Mouse (Mus musculus) ES-CJ7 (cell line): ENCODE data around the gene Igfbpl1.

ENCODE experiments used
- DNase-seq: peaks from one replicate; pipeline ENCODE4 v3.0.0; 2011; ENCODE audit warnings: low read depth, low spot score

The Igfbpl1 gene

DNA sequence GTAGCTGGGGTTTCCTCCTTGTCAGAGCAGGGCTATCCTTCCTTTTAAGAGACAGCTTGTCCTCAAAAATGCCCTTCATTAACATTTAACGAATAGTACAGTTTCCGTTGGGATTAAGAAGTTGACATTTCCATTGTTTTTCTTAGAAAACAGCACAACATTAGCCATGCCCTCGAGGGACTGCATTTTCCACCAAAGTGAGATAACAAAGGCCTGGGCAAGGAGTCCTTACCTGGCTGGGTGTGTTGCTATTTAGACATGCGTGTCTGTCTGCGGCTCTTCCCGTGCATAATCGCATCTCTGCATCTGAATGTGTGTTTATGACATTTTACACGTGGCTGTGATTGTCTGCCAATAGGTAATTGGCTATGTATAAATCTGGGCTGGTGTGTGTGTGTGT lies 55.5 kb downstream of the Igfbpl1 start:
- DNase-seq = peak; percentile 88

DNA sequence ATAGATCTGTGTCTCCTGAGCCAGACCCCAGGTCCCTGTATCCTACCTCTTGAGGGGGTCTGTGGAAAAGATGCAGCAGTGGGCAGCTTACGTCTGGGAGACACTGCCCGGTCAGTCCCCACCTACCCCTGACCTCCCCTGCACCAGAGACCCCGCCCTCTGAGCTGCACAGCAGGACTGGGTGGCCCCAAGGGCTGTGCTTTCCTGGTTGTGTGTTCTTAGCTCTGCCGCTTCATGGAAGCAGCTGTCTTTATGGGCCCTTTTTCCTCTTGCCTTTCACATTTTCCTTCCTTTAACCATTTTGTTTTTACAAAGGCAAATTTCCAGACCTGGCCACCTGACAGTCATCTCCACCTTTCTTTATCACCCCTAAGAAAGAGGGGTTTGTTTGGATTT lies 56.1 kb downstream of the Igfbpl1 start:
- peak; percentile 31 for DNase-seq

DNA sequence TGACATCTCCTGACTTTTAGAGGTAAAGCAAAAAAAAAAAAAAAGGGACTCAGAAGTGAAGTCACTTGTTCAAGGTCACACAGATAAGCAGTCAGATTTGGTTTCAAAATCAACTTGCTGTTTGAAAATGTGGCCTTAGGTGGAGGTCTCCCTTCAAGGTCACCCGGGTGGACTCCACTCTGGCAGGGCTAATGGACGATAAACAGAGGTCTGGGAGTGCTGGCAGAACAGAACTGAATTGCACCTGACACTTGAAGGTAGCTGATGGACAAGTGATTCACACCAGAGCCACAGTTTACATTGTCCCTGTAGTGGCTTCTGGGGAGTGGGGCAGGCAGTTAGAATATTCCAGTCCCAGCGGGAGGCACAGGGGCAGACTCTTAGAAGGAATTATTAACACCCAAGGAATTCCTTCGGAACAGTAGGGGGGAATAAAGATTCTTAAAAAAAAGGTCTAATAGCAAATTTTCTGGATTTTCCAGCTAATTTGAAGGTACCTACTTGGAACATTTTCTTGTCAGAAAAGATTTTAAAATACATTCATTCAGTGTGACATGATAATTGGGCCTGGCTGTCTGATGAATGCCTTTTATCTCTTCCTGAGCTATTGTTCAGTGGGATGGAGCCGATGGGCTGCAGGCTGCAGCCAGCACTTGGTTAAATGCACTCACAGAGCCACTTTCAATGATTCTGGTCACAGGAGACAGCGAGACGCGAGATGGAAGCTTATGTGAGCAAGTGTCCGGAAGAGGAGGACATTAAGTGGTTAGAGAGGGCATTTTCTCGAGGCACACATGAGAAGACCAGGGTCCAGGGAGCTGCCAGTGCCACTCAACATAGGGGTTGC lies 56.7 kb downstream of the Igfbpl1 start:
- peak; percentile 59 for DNase-seq

DNA sequence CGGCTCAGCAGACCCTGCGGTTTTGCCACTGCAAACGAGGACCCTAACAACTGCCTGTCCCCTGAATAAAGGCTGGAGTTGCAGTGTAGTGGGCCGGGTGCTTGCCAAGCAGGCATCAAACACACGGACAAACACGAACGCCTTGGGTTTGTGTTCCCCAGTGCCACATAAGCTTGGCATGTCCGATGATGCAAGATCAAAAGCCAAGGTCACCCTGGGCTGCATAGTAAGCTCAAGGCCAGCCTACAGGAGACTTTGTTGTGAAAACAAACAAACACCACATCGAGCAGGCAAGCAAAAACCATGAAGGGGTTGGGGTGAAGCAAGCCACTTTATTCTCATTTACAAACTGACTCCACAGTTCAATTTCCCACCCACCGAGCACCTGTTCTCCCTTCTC lies 57.6 kb downstream of the Igfbpl1 start:
- DNase-seq = no peak

DNA sequence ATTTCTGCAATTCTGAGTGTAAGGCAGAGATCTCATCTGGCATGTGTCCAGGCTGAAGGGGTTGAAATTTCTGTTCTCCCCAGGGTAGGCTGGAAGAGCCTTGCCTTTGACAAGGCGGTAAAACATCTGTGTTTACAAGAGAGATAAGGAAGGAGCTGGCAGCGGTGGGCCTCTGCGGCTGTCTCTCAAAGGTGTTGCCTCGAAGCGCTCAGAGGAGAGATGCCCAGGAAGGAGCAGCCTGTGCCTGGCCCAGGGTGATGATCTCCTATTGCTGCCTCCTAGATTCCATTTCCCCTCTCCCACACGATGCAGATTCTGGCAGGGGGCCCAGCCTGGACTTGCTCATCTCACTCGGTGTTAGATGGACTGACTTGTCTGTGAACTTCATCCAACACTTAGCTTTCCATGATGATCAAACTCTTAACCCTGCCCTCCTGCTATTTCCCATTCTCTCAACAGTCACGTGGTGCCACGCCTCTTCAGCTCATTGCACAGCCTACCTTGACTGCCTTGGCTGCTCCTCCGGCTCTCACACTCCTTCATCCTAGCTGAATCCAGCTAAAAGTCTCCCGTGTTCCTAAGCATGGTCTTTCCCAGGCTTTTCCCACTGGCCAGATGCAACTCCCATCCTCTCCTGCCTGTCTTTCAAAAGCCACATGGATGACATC lies 58.7 kb downstream of the Igfbpl1 start:
- DNase-seq = peak; percentile 32

DNA sequence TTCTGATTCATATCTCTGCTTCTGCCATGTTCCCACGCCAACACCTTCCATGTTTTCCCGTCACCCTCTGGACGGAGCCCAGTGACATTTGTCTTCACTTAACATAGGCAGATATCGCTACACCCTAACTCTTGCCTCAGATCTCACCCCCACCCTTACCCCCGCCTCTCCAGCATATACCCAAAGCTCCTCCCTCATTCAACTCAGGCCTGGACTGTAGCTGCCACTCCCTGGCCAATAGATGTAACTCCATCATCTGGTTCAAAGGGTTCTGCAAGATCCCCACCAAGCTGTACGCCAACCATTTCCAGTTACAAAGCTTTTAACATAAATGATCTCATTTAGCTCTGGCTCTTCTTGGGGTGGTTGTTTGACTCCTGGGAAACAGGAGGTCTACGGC lies 59.9 kb downstream of the Igfbpl1 start:
- DNase-seq = no peak

DNA sequence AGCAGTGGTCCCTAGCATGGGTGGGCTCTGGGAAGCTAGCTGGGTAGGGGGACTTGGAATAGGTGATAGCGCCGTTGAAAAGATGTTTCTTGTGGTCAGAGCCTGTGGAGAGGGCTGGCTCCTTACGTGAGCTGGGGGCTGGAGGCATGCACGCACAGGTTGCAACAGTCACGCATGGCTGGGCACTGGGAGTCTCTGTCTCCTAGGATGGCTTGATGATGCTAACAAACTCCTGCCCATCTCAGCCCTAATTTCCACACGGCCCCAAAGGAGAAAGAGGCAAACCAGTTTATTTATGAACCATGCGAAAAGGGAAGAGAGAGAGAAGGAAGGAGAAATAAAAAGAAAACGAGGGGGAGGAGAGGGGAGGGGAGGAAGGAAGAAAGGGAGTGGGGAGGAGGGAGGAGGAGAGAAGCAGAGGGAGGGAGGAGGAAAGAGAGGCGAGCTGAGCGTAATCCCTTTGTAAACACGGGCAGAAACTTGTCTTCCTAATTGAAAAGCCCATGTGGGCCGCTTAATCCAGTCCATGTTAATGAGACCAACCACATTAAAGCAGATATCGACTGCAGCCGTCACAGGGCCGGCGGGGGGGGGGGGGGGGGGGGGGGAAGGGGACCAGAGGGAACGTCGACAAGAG lies 61.0 kb downstream of the Igfbpl1 start:
- no peak for DNase-seq

DNA sequence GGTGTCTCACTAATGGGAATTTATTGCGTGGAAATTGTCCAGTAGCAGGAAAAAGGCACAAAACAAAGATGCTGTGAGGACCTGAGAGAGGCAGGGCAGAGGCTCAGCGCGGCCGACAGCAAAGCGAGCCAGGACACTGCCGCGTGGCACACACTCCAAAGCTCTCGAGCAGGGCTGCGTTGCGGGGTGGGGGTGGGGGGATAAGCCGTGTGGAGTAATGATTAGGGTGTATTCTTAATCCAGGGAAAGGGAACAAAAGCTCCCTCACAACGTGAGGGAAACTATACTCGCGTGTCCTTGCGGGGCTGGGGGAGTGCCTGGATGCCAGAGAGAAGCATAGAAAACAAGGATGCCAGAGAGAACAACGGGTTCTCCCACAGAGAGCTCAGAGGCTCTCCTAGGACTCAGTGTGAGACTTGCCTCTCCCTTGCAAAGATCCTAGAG lies 61.6 kb downstream of the Igfbpl1 start:
- DNase-seq = no peak

DNA sequence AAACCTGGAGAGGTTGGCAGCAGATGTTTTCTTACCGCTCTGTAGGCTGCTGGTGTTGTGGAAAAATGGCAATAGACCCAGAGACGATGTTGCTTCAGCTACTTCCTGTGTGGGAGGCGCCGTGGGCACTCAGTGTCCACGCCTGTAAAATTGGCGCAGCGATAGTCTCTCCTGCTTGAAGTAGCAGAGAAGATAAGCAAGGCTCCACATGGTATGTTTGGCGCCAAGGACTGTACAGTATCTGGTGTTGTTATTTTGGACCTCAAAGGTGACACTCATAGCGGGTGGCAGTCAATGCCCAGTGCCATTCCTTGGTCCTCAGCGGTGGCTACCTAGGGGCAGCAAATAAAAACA lies 62.6 kb downstream of the Igfbpl1 start:
- DNase-seq = no peak

DNA sequence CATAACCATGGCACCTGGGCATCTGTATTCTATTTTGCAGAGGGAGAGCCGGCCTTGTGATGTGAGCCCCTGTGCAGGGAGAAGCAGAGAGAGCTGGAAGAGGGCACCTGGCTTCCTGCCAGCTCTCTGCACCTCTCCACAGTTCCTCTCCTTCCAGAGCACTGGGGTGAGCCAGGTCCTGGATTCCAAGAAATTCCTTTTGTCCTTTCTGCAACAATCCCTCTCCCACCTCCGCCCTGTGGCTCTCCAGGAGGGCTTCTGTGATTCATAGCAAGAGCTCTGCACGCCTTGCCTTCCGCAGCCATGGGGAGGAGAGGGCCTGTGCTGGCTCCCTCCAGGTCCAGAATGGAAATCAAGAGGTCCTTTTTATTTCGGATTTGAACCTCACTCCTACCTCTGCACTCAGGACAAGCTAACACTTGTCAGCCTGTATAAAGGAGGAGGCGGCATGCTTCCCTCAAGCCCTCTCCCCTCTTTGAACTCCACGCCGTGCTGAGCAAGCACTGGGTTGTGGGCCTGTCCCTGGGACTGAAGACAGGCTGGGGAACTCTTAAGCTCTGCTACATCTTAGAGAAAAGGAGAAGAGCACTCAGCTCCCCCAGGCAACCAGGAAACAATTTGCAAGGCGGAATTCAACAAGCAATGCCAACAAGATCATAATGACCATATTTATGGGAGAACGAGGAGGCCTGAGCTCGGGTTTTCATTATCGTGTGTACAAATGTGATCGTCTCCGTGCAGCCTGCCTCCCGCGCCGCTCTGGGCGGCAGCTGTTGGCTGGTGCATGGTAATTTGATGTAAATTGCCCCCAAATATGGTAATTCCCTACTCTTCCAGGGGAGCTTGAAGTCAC lies 63.2 kb downstream of the Igfbpl1 start:
- DNase-seq = peak; percentile 90

DNA sequence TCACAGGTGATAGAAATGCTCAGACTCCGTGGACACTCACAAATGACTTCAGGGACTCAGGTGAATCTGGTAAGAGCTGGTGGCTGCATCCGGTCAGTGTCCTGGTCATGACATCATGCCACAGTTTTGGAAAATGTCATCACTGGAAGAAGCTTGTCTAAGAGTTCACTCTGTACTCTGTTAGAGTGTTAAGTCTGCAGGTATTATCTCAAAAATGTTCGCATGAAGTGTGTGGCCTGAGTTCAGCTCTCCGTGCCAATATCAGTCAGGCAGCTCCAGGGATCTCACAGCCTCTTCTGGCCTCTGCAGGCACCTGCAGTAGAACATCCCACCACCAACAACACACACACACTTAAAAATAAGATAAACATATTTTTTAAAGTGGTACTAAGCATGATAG lies 64.1 kb downstream of the Igfbpl1 start:
- no peak for DNase-seq
